Mouse (Mus musculus) Muller cell, postnatal 12 days (primary cell): ENCODE data around the gene Fam50a.

Experiments used
- DNase-seq: peaks from one replicate; pipeline ENCODE4 v3.0.0-alpha.2; 2015; ENCODE audit errors: inconsistent ontology term

Gene Fam50a

GRCm38 (mm10) chrX:74312540-74313464 is at the start of gene Fam50a:
Fam50a (plus strand) TSS chrX:74313033.
- peak; percentile 83 for DNase-seq

- DNase-seq: no peak
Measured at GRCm38 (mm10) chrX:74269736-74270061, 43.1 kb upstream of the Fam50a start.

GRCm38 (mm10) chrX:74270062-74270901 is 42.6 kb upstream of the Fam50a start, which contains the start of gene Rpl10:
Rpl10 (plus strand) TSS chrX:74270812.
- peak; percentile 96 for DNase-seq

- DNase-seq: peak; percentile 16
Measured at GRCm38 (mm10) chrX:74270902-74271551, 41.8 kb upstream of the Fam50a start.

- no peak for DNase-seq
Measured at GRCm38 (mm10) chrX:74273422-74274322, 39.2 kb upstream of the Fam50a start.

- no peak for DNase-seq
Measured at GRCm38 (mm10) chrX:74277916-74278315, 34.9 kb upstream of the Fam50a start.

- no peak for DNase-seq
Measured at GRCm38 (mm10) chrX:74281041-74281731, 31.6 kb upstream of the Fam50a start.

GRCm38 (mm10) chrX:74281732-74282394 is 31.0 kb upstream of the Fam50a start, which contains the start of the genes Taz and Dnase1l1:
Taz (plus strand) TSS chrX:74281912.
Dnase1l1 (minus strand) TSS chrX:74282337.
- DNase-seq: peak; percentile 89

GRCm38 (mm10) chrX:74282395-74283091 is 30.3 kb upstream of the Fam50a start:
- DNase-seq: peak; percentile 87

GRCm38 (mm10) chrX:74283092-74283437 is 29.8 kb upstream of the Fam50a start:
- no peak for DNase-seq

- DNase-seq: no peak
Measured at GRCm38 (mm10) chrX:74293431-74293830, 19.4 kb upstream of the Fam50a start.

GRCm38 (mm10) chrX:74296538-74297448 is 16.0 kb upstream of the Fam50a start, which contains the start of gene Atp6ap1:
Atp6ap1 (plus strand) TSS chrX:74297097.
- DNase-seq: peak; percentile 95

- no peak for DNase-seq
Measured at GRCm38 (mm10) chrX:74298348-74298747, 14.5 kb upstream of the Fam50a start.

GRCm38 (mm10) chrX:74299721-74300120 is 13.1 kb upstream of the Fam50a start:
- DNase-seq: no peak

GRCm38 (mm10) chrX:74304867-74305700 is 7.7 kb upstream of the Fam50a start, which contains the start of gene Gdi1:
Gdi1 (plus strand) TSS chrX:74304998.
- peak; percentile 92 for DNase-seq

- peak; percentile 85 for DNase-seq
Measured at GRCm38 (mm10) chrX:74328725-74329161, 15.9 kb downstream of the Fam50a start, which contains the start of gene Plxna3. Plxna3 (plus strand) TSS chrX:74329066.

GRCm38 (mm10) chrX:74329215-74329671 is 16.4 kb downstream of the Fam50a start:
- DNase-seq: no peak
